Mouse (Mus musculus): ENCODE measurements around the gene Fgfr2.

DNA sequence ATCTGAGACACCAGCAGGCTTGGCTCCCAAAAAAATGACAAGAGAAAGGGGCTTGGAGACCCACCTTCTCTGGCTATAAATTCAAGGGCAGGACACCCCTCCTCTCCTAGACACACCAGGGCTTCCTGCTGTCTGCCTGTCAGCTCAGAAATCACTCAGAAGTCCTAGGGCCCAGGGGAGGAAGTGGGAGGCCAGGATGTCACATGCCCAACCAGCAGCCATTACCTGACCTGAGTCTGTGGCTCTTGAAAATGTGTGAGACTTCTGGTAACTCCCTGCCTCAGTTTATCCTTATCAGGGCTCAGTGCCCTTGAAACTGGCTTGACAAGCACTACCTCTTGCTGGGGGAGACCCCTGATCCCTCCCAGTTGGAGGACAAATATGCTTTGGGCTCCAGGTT is 423.5 kb downstream of the Fgfr2 start:
- TF ChIP-seq HCFC1 (IDR thresholded peaks at IDR 0.05; ENCODE audit: borderline replicate concordance, insufficient read depth, low read length): no peak
- no peak for TF ChIP-seq ZC3H11A (IDR thresholded peaks at IDR 0.05; ENCODE audit: borderline replicate concordance, low read depth, low read length)
- TF ChIP-seq MAFK (IDR thresholded peaks at IDR 0.05; ENCODE audit: insufficient read depth, low read depth, low read length): no peak
